Mouse (Mus musculus) T-cell, adult 2 months (primary cell): ENCODE results near the gene Toe1.

Experiments
- DNase-seq: peaks from one replicate; pipeline ENCODE4 v3.0.0; 2022; ENCODE audit warnings: low spot score

Gene Toe1

DNA sequence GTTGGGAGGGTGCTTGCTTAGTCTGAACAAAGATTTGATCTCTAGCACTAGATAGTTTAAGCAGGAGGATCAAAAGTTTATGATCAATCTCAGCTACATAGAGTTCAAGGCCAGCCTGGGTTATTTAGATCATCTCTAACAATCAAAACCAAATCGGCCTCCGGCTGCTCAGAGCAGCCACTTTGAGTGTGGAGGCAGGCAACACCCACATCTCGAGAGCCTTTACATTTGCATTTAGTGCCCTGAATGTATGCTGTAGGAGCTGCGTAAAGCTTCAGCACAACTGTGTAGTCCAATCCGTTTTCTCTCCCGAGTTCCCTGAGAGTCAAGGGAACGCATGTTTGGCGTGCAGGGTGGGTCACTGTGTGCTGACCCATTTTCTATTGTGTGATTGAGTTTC, 15.0 kb downstream of the Toe1 start:
- no peak for DNase-seq

DNA sequence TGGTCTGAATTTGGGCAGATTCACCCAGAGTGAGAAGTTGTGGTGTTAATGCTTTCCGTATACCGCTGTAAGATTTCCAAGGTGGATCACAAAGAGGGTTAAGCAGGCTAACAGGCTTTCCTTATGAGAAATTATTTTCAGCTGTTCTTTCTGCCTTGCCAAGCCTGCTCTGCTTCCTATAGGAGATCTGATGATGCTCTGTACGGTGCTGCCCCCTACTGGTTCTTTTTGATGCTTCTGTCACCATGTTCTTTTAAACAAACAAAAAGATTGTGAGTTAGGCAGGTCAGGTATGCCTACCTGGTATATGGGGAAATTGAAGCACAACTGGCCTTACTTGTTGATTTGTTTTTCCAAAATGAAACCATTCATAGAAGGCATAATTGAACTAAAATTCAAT, 18.5 kb downstream of the Toe1 start:
- DNase-seq, result peak; percentile 76

- no peak for DNase-seq
These were observed 19.3 kb downstream of the Toe1 start for GRCm38 (mm10) chr4:116787985-116788760.

DNA sequence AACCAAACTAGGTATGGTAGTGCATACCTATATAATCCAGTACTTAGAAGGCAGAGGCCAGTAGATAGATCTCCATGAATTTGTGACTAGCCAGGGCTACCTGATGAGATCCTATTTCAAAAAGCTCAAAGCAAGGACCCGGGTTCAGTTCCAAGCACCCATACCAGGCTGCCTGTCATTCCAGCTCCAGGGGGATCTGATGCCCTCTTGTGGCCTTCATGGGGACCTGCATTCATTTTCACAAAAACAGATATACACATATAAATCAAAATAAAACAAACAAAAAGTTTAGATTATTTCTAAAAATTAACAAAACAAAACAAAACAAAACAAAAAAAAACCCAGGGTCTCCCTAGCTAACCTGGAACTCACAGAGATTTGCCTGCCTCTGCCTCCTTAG, 20.9 kb downstream of the Toe1 start:
- no peak for DNase-seq

GRCm38 (mm10) chr4:116782171-116782570, 25.3 kb downstream of the Toe1 start:
- no peak for DNase-seq

DNA sequence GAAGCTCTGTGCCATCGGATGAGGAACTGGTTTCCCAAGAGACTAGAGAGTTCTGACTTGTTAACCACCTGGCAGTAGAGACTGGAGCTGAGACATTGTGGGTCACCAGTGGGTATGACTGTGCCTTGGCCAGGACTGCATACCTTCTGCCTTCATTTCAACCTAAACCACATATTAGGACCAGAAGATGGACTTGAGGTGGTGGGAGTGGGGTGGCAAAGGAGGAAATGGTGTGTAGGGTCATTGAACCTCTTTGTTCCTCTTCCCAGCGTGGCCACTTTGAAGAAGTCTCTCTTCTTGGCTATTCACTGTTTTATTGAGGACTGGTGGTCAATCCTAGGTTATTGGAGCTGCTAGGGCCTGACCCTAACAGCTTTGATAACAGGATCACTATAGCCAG, 26.1 kb downstream of the Toe1 start:
- DNase-seq, result no peak

GRCm38 (mm10) chr4:116780541-116780940, 26.9 kb downstream of the Toe1 start:
- no peak for DNase-seq

- DNase-seq, result no peak
These were observed 30.4 kb downstream of the Toe1 start for GRCm38 (mm10) chr4:116777079-116777478.

DNA sequence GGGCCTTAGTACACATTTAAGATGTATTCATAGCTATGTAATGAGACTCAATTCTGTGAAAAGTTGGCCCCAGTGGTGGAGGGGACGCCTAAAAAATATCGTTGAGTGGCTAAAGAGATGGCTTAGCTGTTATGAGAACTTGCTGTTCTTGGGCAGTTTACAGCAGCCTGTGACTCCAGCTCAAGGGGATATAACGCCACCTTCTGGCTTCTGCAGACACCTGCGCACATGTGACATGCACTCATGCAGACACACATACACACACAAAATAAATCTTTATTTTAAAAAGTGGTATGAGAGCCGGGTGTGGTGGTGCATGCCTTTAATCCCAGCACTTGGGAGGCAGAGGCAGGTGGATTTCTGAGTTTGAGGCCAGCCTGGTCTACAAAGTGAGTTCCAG, 31.0 kb downstream of the Toe1 start:
- no peak for DNase-seq

GRCm38 (mm10) chr4:116769060-116769459, 38.4 kb downstream of the Toe1 start:
- DNase-seq, result no peak

DNA sequence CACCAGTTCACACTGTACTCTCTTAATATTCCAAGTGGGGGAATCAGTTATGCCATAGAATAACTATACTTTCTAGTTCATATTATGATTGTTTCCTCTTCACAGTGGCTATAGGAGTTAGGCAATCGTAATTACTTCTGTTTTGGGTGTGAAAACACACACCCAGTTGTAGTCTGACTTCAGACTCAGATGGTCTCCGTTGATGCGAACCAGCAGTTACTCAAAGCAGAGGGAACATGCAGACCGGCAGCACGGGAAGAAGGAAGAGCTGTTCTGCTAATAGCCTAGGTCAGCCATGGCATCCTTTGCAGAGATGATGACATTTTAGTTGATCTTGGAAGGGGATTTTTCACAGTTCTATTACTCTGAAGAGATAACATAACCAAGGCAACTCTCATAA, 38.9 kb downstream of the Toe1 start:
- DNase-seq, result no peak

- DNase-seq, result no peak
These were observed 43.4 kb downstream of the Toe1 start for GRCm38 (mm10) chr4:116764001-116764400.

GRCm38 (mm10) chr4:116761914-116762313, 45.5 kb downstream of the Toe1 start:
- no peak for DNase-seq

- no peak for DNase-seq
These were observed 57.7 kb downstream of the Toe1 start for GRCm38 (mm10) chr4:116749750-116750149.
